Mouse (Mus musculus) adrenal gland, postnatal 25 days (tissue): ENCODE measurements at regions not wholly inside any gene's neighbourhood (a gene's known extent, or its start where the extent isn't known, plus 50 kb on each side); places are given as distances from the start of the nearest gene placed in this dataset.

Source experiments
- DNase-seq: peaks from one replicate; pipeline ENCODE4 v3.0.0; 2021; ENCODE audit warnings: mixed read lengths

- DNase-seq = no peak
Observed at GRCm38 (mm10) chr4:39926021-39926591, 216.8 kb upstream of the Aco1 start.

- DNase-seq = no peak
Observed at GRCm38 (mm10) chr4:39926594-39926993, 216.3 kb upstream of the Aco1 start.

- peak; percentile 5 for DNase-seq
Observed at GRCm38 (mm10) chr4:39928491-39928890, 214.4 kb upstream of the Aco1 start.

- no peak for DNase-seq
Observed at GRCm38 (mm10) chr4:39934025-39934708, 208.7 kb upstream of the Aco1 start.

- no peak for DNase-seq
Observed at GRCm38 (mm10) chr4:39958687-39959086, 184.2 kb upstream of the Aco1 start.

- DNase-seq = no peak
Observed at GRCm38 (mm10) chr4:39967938-39968337, 174.9 kb upstream of the Aco1 start.

GRCm38 (mm10) chr4:39991358-39991757 lies 151.5 kb upstream of the Aco1 start:
- no peak for DNase-seq

GRCm38 (mm10) chr4:39991851-39992250 lies 151.0 kb upstream of the Aco1 start:
- DNase-seq = no peak

- no peak for DNase-seq
Observed at GRCm38 (mm10) chr4:39998771-39999422, 144.0 kb upstream of the Aco1 start.

GRCm38 (mm10) chr4:40014666-40015065 lies 128.2 kb upstream of the Aco1 start:
- DNase-seq = peak; percentile 54

- DNase-seq = no peak
Observed at GRCm38 (mm10) chr4:40016856-40017255, 126.0 kb upstream of the Aco1 start.

- DNase-seq = no peak
Observed at GRCm38 (mm10) chr4:40018208-40018607, 124.7 kb upstream of the Aco1 start.

- DNase-seq = no peak
Observed at GRCm38 (mm10) chr4:40031361-40031760, 111.5 kb upstream of the Aco1 start.

GRCm38 (mm10) chr4:40047846-40048245 lies 95.0 kb upstream of the Aco1 start:
- no peak for DNase-seq

GRCm38 (mm10) chr4:40049086-40049485 lies 93.8 kb upstream of the Aco1 start:
- DNase-seq = no peak

- DNase-seq = no peak
Observed at GRCm38 (mm10) chr4:40051848-40052247, 91.0 kb upstream of the Aco1 start.

- no peak for DNase-seq
Observed at GRCm38 (mm10) chr4:40053391-40053790, 89.5 kb upstream of the Aco1 start.

GRCm38 (mm10) chr4:40063751-40064456 lies 79.0 kb upstream of the Aco1 start:
- no peak for DNase-seq

- DNase-seq = no peak
Observed at GRCm38 (mm10) chr4:40064457-40064836, 78.4 kb upstream of the Aco1 start.

GRCm38 (mm10) chr4:40070959-40071634 lies 71.8 kb upstream of the Aco1 start:
- no peak for DNase-seq

- no peak for DNase-seq
Observed at GRCm38 (mm10) chr4:40081035-40081434, 61.8 kb upstream of the Aco1 start.

- DNase-seq = no peak
Observed at GRCm38 (mm10) chr4:40090295-40090694, 52.6 kb upstream of the Aco1 start.
